Mouse (Mus musculus) lung, adult 2 months (tissue): Measurements from ENCODE around the gene Vwc2l. TPM values are rescaled to one million over a fixed set of nuclear protein-coding genes. Genes with fewer than 3 reads are reported as not detected.

Source experiments
- DNase-seq: peaks from one replicate; pipeline ENCODE4 v3.0.0; 2022
- H3K4me1 ChIP-seq: fragments of 200-500 bp; 2 replicates; pipeline ENCODE4 v1.6.1; 2011; ENCODE audit warnings: low read length; ENCODE audit not compliant: control insufficient read depth, insufficient read depth
- H3K4me3 ChIP-seq: fragments of 200-500 bp; replicated peaks from 2 replicates; pipeline ENCODE3; 2011; ENCODE audit warnings: low read depth, mild to moderate bottlenecking, control low read depth, low read length; ENCODE audit errors: extremely low read depth
- CTCF ChIP-seq: fragments of 200-500 bp; IDR thresholded peaks from 2 replicates; pipeline ENCODE4 v1.5.1; 2011; ENCODE audit warnings: mild to moderate bottlenecking, low read length, control low read depth; ENCODE audit not compliant: insufficient read depth
- POLR2A ChIP-seq: fragments of 200-500 bp; IDR thresholded peaks from 2 replicates; pipeline ENCODE4 v1.6.1; 2011; ENCODE audit warnings: low read depth, mild to moderate bottlenecking, control low read depth, low read length, borderline replicate concordance; ENCODE audit errors: extremely low read depth
- WGBS: fragments of 180-500 bp; shearing (Covaris S2); methylation state at CpG from one replicate; pipeline ENCODE4 v1.1.7; 2018; 5-methylcytosine and 5-hydroxymethylcytosine counted together
- polyA plus RNA-seq: library from polyadenylated mRNA; depleted of rRNA; stranded (reverse); fragments of >200 nt; gene quantifications from 2 replicates; pipeline ENCODE4 v1.2.3, GENCODE M21; 2012; rRNA removed

The Vwc2l gene
- polyA plus RNA-seq = not detected in 2 replicates

GRCm38 (mm10) chr1:70725655-70726066, at the start of gene Vwc2l:
Gene Vwc2l (plus strand): TSS chr1:70725715.
- DNase-seq = no peak
- TF ChIP-seq POLR2A = no peak
- no peak for TF ChIP-seq CTCF
- WGBS = 8% methylated on average over 13 of the region's 13 CpGs
- no peaks in the 10 kb centered on the region for H3K4me1 ChIP-seq
- H3K4me3 ChIP-seq = no peak within 1 kb of the TSS

GRCm38 (mm10) chr1:70692529-70692928, 33.0 kb upstream of the Vwc2l start:
- TF ChIP-seq POLR2A (no peak), CTCF (no peak)
- Histone ChIP-seq H3K4me3 (no peak overlapping the region), H3K4me1 (no peaks in the 10 kb centered on the region)
- 83% methylated on average over 2 of the region's 2 CpGs for WGBS
- no peak for DNase-seq

- no peak for DNase-seq
- TF ChIP-seq POLR2A (no peak), CTCF (no peak)
- 75% methylated on average over 5 of the region's 5 CpGs for WGBS
- Histone ChIP-seq H3K4me1 (no peaks in the 10 kb centered on the region), H3K4me3 (no peak overlapping the region)
Observed at GRCm38 (mm10) chr1:70700270-70700669, 25.2 kb upstream of the Vwc2l start.

- DNase-seq = no peak
- no peak overlapping the region for H3K4me3 ChIP-seq
- WGBS = 60% methylated on average over 3 of the region's 3 CpGs
- TF ChIP-seq CTCF (no peak), POLR2A (no peak)
- H3K4me1 ChIP-seq = no peaks in the 10 kb centered on the region
Observed at GRCm38 (mm10) chr1:70703934-70704333, 21.6 kb upstream of the Vwc2l start.

GRCm38 (mm10) chr1:70705821-70706220, 19.7 kb upstream of the Vwc2l start:
- no peaks in the 10 kb centered on the region for H3K4me1 ChIP-seq
- TF ChIP-seq POLR2A (no peak), CTCF (no peak)
- WGBS = 73% methylated on average over 3 of the region's 3 CpGs
- H3K4me3 ChIP-seq = no peak overlapping the region
- DNase-seq = no peak

GRCm38 (mm10) chr1:70725045-70725444, 470 bp upstream of the Vwc2l start:
- TF ChIP-seq POLR2A = no peak
- no peak for TF ChIP-seq CTCF
- H3K4me3 ChIP-seq = no peak overlapping the region
- H3K4me1 ChIP-seq = no peaks in the 10 kb centered on the region
- no peak for DNase-seq
- 62% methylated on average over 5 of the region's 5 CpGs for WGBS

- no peak for DNase-seq
- TF ChIP-seq POLR2A = no peak
- peak; percentile 41 for TF ChIP-seq CTCF
- no peak overlapping the region for H3K4me3 ChIP-seq
- no peaks in the 10 kb centered on the region for H3K4me1 ChIP-seq
Observed at GRCm38 (mm10) chr1:70787146-70787545, 61.6 kb downstream of the Vwc2l start.

- WGBS = 89% methylated on average over 5 of the region's 5 CpGs
- DNase-seq = no peak
Observed at GRCm38 (mm10) chr1:70791636-70792035, 66.1 kb downstream of the Vwc2l start.

GRCm38 (mm10) chr1:70795094-70795493, 69.6 kb downstream of the Vwc2l start:
- no peak for TF ChIP-seq POLR2A
- TF ChIP-seq CTCF = no peak
- H3K4me3 ChIP-seq = no peak overlapping the region
- 68% methylated on average over 4 of the region's 4 CpGs for WGBS
- no peaks in the 10 kb centered on the region for H3K4me1 ChIP-seq
- no peak for DNase-seq

More at GRCm38 (mm10) chr1:70791636-70792035, 66.1 kb downstream of the Vwc2l start:
- TF ChIP-seq POLR2A (no peak), CTCF (no peak)
- H3K4me3 ChIP-seq = no peak overlapping the region
- no peaks in the 10 kb centered on the region for H3K4me1 ChIP-seq

DNA sequence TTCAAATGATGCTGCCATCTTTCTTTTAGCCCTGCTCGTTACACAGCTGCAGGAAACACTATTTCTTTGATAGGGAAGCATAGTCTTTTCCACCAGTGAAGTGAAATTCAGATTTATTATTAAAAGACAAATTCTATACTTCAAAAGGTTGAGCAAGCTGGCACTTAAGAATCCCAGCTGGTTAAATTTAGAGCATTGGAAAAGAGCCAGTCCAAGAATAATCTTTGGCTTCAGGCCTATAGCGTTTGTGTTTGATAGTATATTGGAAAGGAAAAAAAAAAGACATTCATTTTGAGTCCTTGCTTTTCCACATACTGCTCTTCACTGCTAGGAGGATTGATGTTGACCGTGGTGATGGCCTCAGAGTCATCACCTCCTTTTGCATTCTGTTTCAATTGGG, 77.9 kb downstream of the Vwc2l start:
- no peak overlapping the region for H3K4me3 ChIP-seq
- no peaks in the 10 kb centered on the region for H3K4me1 ChIP-seq
- no peak for TF ChIP-seq CTCF
- TF ChIP-seq POLR2A = no peak
- DNase-seq = no peak
- WGBS = 45% methylated on average over 3 of the region's 3 CpGs

DNA sequence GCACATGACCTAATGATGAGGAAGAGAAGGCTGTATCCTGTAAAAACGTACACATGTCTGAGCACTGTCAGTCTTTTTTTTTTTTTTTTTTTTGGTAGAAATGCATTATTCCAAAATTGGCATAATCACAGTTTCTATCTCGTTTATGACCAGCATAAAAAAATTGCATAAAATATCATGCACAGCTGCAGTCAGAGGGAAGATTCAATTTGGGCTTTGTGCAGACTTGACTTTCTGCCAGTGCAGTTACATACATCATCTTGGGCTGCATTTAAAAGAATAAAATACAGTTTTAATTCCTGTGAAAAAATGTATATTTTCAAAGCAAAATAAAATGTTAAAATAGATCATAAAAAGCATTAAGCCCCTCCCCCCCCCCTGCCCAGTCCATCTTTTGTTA, 97.6 kb downstream of the Vwc2l start:
- 42% methylated on average over 2 of the region's 2 CpGs for WGBS
- Histone ChIP-seq H3K4me3 (no peak overlapping the region), H3K4me1 (no peaks in the 10 kb centered on the region)
- no peak for DNase-seq
- TF ChIP-seq POLR2A (no peak), CTCF (no peak)

DNA sequence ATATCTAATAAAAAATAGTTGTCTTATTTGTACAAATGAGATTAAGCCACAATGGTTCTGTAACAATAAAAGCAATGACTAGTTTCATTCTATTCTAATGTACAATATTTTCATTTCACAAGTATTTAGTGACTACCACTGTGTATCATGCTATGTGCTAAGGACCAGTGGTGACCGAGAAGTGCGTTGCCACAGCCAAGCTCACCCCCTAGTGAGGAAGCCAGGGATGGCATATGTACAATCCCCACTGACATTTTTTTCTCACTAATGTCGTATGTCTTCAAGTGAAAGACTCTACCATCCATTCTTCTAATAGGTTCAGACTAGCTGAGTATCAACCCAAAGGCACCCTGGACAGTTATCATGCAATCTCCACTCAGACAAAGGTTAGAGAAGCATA, 107.7 kb downstream of the Vwc2l start:
- H3K4me1 ChIP-seq = no peaks in the 10 kb centered on the region
- DNase-seq = no peak
- WGBS = 81% methylated on average over 3 of the region's 3 CpGs
- no peak overlapping the region for H3K4me3 ChIP-seq
- TF ChIP-seq CTCF (no peak), POLR2A (no peak)
